Mouse (Mus musculus) erythroblast, embryonic 14.5 days (primary cell): ENCODE measurements around the gene Lyrm4. TPM values are rescaled to one million over a fixed set of nuclear protein-coding genes. Genes with fewer than 3 reads are reported as not detected.

ENCODE experiments used
- H3K27me3 ChIP-seq: 2 replicates; pipeline ENCODE4 v1.6.1; 2012; ENCODE audit warnings: inconsistent platforms; ENCODE audit not compliant: control insufficient read depth
- H3K36me3 ChIP-seq: 2 replicates; pipeline ENCODE4 v1.6.1; 2012; ENCODE audit warnings: mild to moderate bottlenecking, inconsistent platforms; ENCODE audit not compliant: control insufficient read depth
- H3K4me1 ChIP-seq: 2 replicates; pipeline ENCODE4 v1.6.1; 2012; ENCODE audit warnings: inconsistent platforms; ENCODE audit not compliant: control insufficient read depth
- H3K4me3 ChIP-seq: replicated peaks from 2 replicates; pipeline ENCODE3; 2012; ENCODE audit warnings: moderate library complexity, mild to moderate bottlenecking, inconsistent platforms
- H3K9me3 ChIP-seq: 2 replicates; pipeline ENCODE4 v1.6.1; 2012; ENCODE audit warnings: low read length, inconsistent platforms, mixed read lengths; ENCODE audit not compliant: control insufficient read depth
- GATA1 ChIP-seq: IDR thresholded peaks from 2 replicates; pipeline ENCODE4 v1.6.1; 2012; ENCODE audit warnings: low read length, inconsistent platforms, mixed read lengths
- TAL1 ChIP-seq: IDR thresholded peaks from 3 replicates; pipeline ENCODE4 v1.6.1; 2012; ENCODE audit warnings: low read length, inconsistent platforms, mixed read lengths
- polyA plus RNA-seq: library from polyadenylated mRNA; stranded (reverse); fragments of >175 nt; gene quantifications from 2 replicates; pipeline ENCODE4 v1.2.3, GENCODE M21; 2012

Lyrm4 gene
- polyA plus RNA-seq, 1 experiment = 1.1 TPM

GRCm38 (mm10) chr13:35982985-35983384, 134.3 kb downstream of the Lyrm4 start:
- peaks cover 28% of the 10 kb centered on the region for H3K36me3 ChIP-seq
- H3K4me3 ChIP-seq = no peak overlapping the region
- peaks cover 5% of the 10 kb centered on the region for H3K9me3 ChIP-seq
- no peaks in the 10 kb centered on the region for H3K27me3 ChIP-seq
- H3K4me1 ChIP-seq = peaks cover 3% of the 10 kb centered on the region
- no peak for TF ChIP-seq TAL1
- TF ChIP-seq GATA1 = no peak

DNA sequence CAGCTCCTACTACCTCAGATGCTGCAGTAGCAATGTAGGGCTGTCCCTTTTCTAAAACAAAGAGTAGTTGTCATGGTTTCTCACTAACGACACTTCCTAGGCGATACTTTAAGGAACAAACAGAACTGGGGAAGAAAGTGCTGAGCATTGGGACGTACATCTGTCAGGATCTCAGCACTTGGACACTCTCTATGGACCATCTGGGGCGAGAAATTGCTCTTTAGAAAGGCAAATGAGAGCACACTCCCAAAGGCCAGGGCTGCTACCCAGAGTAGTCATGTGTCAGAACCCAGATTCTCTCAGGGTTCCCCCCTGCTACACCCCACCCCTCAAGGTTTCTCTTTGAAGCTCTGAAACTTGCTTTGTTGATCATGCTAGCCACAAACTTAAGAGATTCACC, 136.9 kb downstream of the Lyrm4 start:
- Histone ChIP-seq H3K9me3 (peaks cover 5% of the 10 kb centered on the region), H3K27me3 (no peaks in the 10 kb centered on the region), H3K4me3 (no peak overlapping the region), H3K4me1 (no peaks in the 10 kb centered on the region), H3K36me3 (peaks cover 28% of the 10 kb centered on the region)
- TF ChIP-seq GATA1 (no peak), TAL1 (no peak)

- Histone ChIP-seq H3K4me3 (no peak overlapping the region), H3K4me1 (no peaks in the 10 kb centered on the region), H3K9me3 (peaks cover 5% of the 10 kb centered on the region), H3K36me3 (peaks cover 23% of the 10 kb centered on the region), H3K27me3 (no peaks in the 10 kb centered on the region)
- TF ChIP-seq GATA1 (no peak), TAL1 (no peak)
These were observed 140.4 kb downstream of the Lyrm4 start for GRCm38 (mm10) chr13:35976912-35977311.

DNA sequence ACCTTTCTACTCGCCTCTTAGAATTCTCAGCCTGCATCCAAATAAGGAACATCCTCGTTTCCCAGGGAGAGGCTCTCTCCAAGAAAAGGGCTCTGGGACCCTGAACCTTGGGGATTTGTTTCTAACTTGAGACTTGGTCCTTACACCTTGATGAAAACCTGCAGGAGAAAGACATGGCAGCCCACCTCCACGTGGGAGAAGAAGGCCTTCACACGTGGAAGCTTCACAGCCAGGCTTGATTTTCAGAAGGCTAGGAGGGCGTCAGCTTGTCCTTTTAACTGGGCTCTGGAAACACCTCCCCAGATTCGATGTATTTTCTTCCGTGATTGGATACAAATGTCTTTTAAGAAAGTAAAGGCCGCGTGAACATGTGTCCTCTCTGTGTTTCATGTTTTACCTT, 147.5 kb downstream of the Lyrm4 start:
- H3K4me1 ChIP-seq = no peaks in the 10 kb centered on the region
- TF ChIP-seq GATA1 (no peak), TAL1 (no peak)
- peaks cover 46% of the 10 kb centered on the region for H3K27me3 ChIP-seq
- H3K36me3 ChIP-seq = no peaks in the 10 kb centered on the region
- no peak overlapping the region for H3K4me3 ChIP-seq
- H3K9me3 ChIP-seq = peaks cover 2% of the 10 kb centered on the region; the same call in 1 of the 2 replicates

GRCm38 (mm10) chr13:35969431-35969721, 147.9 kb downstream of the Lyrm4 start:
- Histone ChIP-seq H3K36me3 (no peaks in the 10 kb centered on the region), H3K27me3 (peaks cover 46% of the 10 kb centered on the region), H3K9me3 (peaks cover 2% of the 10 kb centered on the region; the same call in 1 of the 2 replicates), H3K4me1 (no peaks in the 10 kb centered on the region), H3K4me3 (peak overlapping the region; percentile 30)
- TF ChIP-seq TAL1 (no peak), GATA1 (no peak)

DNA sequence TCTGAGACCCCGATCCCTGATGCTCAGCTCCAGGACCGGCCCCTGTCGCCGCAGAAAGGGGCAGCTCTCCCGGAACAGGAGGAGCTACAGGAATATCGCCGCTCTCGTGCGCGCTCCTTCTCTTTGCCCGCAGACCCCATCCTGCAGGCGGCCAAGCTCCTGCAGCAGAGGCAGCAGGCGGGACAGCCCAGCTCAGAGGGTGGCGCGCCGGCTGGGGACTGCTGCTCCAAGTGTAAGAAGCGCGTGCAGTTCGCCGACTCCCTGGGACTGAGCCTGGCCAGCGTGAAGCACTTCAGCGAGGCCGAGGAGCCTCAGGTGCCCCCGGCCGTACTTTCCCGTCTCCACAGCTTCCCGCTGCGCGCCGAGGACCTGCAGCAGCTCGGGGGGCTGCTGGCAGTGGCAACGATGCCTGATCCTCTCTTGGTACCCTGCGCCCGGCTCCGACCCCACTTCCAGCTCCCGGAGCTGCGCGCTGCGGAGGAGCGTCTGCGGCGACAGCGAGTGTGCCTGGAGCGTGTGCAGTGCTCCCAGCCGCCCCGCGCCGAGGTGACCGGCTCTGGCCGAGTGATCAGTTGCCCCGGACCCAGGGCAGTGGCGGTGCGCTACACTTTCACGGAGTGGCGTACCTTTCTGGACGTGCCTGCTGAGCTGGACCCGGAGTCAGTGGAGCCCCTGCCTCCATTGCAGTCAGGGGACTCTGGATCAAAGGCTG, 148.5 kb downstream of the Lyrm4 start:
- H3K4me3 ChIP-seq = peak overlapping the region; percentile 30
- H3K36me3 ChIP-seq = no peaks in the 10 kb centered on the region
- no peak for TF ChIP-seq GATA1
- TF ChIP-seq TAL1 = no peak
- peaks cover 46% of the 10 kb centered on the region for H3K27me3 ChIP-seq
- no peaks in the 10 kb centered on the region for H3K4me1 ChIP-seq
- peaks cover 2% of the 10 kb centered on the region; the same call in 1 of the 2 replicates for H3K9me3 ChIP-seq

DNA sequence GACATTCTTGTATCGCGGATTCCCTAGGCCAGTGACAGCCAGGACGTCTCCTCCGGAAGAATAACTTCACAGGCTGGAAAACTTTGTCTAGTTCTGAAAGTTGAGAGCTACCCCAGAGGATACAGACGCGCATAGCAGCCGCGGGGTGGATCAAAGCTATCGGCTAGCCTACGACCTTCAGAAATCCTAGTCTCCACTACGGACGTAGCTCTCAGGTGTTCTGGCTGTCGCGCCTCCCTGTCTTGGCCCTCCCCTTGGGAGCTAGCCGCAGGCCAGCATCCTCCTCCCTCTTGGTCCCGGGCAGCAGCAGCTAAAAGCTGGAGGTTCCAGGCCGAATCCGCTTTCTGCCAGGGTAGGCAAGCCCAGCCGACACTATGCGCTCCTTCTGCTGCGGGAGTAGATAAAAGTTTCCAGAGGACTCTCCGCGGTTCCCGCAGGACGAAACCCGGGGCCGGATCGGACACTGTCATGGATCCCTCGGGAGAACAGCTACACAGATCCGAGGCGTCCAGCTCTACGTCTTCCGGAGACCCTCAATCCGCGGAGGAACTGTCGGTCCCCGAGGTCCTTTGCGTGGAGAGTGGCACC, 149.1 kb downstream of the Lyrm4 start:
- H3K4me1 ChIP-seq = no peaks in the 10 kb centered on the region
- TF ChIP-seq TAL1 = no peak
- TF ChIP-seq GATA1 = no peak
- peak overlapping the region; percentile 30 for H3K4me3 ChIP-seq
- H3K36me3 ChIP-seq = no peaks in the 10 kb centered on the region
- H3K9me3 ChIP-seq = peaks cover 2% of the 10 kb centered on the region; the same call in 1 of the 2 replicates
- H3K27me3 ChIP-seq = peaks cover 46% of the 10 kb centered on the region

DNA sequence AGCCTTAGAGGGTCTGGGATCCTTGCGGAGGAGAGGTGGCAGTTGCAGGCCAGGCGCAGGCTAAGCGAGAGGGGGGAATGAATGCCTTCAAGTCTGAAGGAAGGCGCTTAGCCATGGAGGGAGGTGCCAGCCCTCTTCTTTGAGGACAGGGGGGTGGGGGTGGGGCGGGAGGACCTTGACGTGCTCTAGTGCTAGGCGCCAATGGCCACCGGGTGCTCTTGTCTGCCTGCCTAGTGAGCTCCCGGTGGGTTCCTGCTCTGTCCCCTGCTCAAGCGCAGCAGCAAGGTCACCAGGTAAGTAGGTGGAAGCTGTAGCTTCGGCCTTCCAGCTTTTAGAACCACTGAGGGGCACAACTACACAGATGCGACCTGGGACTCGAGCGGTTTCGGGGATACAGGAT, 149.6 kb downstream of the Lyrm4 start:
- Histone ChIP-seq H3K27me3 (peaks cover 46% of the 10 kb centered on the region), H3K4me1 (no peaks in the 10 kb centered on the region), H3K4me3 (no peak overlapping the region)

GRCm38 (mm10) chr13:35963583-35963982, 153.7 kb downstream of the Lyrm4 start:
- H3K27me3 ChIP-seq = peaks cover 25% of the 10 kb centered on the region
- no peaks in the 10 kb centered on the region; the same call in 1 of the 2 replicates for H3K9me3 ChIP-seq
- H3K36me3 ChIP-seq = no peaks in the 10 kb centered on the region
- no peak overlapping the region for H3K4me3 ChIP-seq
- no peaks in the 10 kb centered on the region for H3K4me1 ChIP-seq
- TF ChIP-seq GATA1 (no peak), TAL1 (no peak)

More for the DNA sequence above, 149.6 kb downstream of the Lyrm4 start:
- no peaks in the 10 kb centered on the region for H3K36me3 ChIP-seq
- TF ChIP-seq GATA1 (no peak), TAL1 (no peak)
- peaks cover 2% of the 10 kb centered on the region; the same call in 1 of the 2 replicates for H3K9me3 ChIP-seq
